Mouse (Mus musculus): Measurements from ENCODE around the gene Adamts20. TPM values are rescaled to one million over a fixed set of nuclear protein-coding genes. Genes with fewer than 3 reads are reported as not detected.

Gene Adamts20
- polyA plus RNA-seq, 1 experiment from 2014 or later: 0.33 TPM

DNA sequence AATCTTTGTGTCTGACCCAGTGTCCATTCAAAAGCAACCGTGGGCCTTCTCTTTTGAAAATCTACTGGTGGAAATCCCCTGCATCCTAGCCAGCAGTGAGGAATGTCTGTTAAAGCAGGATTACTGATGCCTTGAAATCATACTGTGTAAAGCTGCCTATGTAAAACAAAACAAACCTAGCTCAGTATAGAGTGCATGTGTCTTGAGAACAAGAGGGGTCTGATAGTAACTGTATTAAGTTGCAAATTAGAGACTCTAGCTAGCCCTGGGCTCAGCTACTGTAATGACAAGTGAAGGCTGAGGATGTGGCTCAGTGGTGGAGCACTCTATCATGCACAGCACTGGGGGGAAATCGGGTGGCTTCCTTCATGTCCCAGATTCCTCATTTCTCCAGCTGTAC is 22.2 kb downstream of the Adamts20 start:
- Histone ChIP-seq H3K27ac (no peak overlapping the region), H3K4me1 (0 out of 2 replicates have a peak, but pooled peaks cover 6% of the 10 kb centered on the region), H3K4me3 (no peak overlapping the region), H3K9me3 (replicated peaks) (no peaks in the 10 kb centered on the region), H3K9ac (no peak overlapping the region), H3K36me3 (no peaks in the 10 kb centered on the region), H3K4me2 (no peak overlapping the region), H3K27me3 (replicated peaks) (no peaks in the 10 kb centered on the region)
- no peak for ATAC-seq
- WGBS (ENCODE audit: insufficient replicate concordance): 56% methylated on average over 2 of the region's 2 CpGs

DNA sequence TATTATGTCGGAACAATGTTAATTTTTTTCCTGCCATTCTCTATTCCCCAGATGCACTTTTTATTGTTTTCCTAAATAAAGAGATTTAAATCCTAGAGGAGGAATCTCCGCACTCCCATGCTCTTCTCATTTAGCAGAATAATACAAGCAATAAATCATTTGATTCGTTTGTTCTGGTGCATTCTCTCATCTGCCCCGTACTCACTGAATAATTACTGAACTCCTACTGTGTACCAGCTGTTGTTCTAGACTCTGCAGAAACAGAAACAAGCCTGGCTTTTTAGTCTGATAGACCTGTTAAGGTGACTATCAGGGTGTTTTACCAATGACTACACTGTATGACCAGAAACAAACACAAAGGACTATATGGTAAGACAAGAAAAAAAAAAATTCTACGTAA is 29.7 kb downstream of the Adamts20 start:
- Histone ChIP-seq H3K4me3 (no peak overlapping the region), H3K9me3 (replicated peaks) (no peaks in the 10 kb centered on the region), H3K4me1 (no peaks in the 10 kb centered on the region), H3K4me2 (no peak overlapping the region), H3K27ac (no peak overlapping the region), H3K36me3 (no peaks in the 10 kb centered on the region), H3K9ac (no peak overlapping the region), H3K27me3 (replicated peaks) (no peaks in the 10 kb centered on the region)
- ATAC-seq: no peak
- whole genome bisulfite sequencing (ENCODE audit: insufficient replicate concordance): 75% methylated on average over 5 of the region's 5 CpGs

- Histone ChIP-seq H3K27ac (no peak overlapping the region), H3K9ac (no peak overlapping the region), H3K27me3 (replicated peaks) (no peaks in the 10 kb centered on the region), H3K4me3 (no peak overlapping the region), H3K4me1 (no peaks in the 10 kb centered on the region), H3K4me2 (no peak overlapping the region), H3K36me3 (no peaks in the 10 kb centered on the region), H3K9me3 (replicated peaks) (no peaks in the 10 kb centered on the region)
- no peak for ATAC-seq
- WGBS (ENCODE audit: insufficient replicate concordance): 68% methylated on average over 14 of the region's 14 CpGs
Observed at GRCm38 (mm10) chr15:94430681-94431405, 34.4 kb downstream of the Adamts20 start.

- WGBS (ENCODE audit: insufficient replicate concordance): 69% methylated on average over 4 of the region's 4 CpGs
- Histone ChIP-seq H3K9me3 (replicated peaks) (no peaks in the 10 kb centered on the region), H3K4me2 (no peak overlapping the region), H3K4me3 (no peak overlapping the region), H3K27me3 (replicated peaks) (no peaks in the 10 kb centered on the region), H3K27ac (no peak overlapping the region), H3K4me1 (no peaks in the 10 kb centered on the region), H3K36me3 (no peaks in the 10 kb centered on the region), H3K9ac (no peak overlapping the region)
- no peak for ATAC-seq
Observed at GRCm38 (mm10) chr15:94428726-94429125, 36.5 kb downstream of the Adamts20 start.

DNA sequence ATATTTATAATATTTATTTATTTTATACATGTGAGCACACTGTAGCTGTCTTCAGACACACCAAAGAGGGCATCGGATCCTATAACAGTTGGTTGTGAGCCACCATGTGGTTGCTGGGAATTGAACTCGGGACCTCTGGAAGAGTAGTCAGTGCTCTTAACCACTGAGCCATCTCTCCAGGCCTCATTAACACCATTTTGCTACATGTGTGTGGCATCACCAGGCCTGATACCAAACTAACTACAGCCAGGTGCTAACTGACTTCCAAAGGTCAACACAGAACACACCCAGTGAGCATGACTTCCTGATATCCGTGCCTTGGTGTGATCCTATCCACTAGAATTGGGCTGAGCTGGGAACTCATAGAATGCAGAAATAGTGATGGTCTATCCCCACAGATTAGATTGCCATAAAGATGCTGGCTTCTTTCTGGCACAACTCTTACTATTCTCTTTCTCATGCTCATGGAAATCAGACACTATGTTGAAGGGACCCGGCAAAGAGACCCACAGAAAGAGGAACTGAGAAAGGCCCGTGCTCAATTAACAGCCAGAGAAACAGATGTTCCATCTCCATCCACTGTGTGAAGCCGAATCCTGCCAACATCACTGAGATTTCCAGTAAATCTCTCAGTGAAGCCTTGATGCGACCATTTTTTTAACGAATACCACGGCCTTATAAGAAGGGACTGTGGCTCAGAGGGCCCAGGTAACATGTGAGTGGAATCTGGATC is 37.6 kb downstream of the Adamts20 start:
- ATAC-seq: no peak
- Histone ChIP-seq H3K4me1 (no peaks in the 10 kb centered on the region), H3K27me3 (replicated peaks) (no peaks in the 10 kb centered on the region), H3K9ac (no peak overlapping the region), H3K4me2 (no peak overlapping the region), H3K27ac (no peak overlapping the region), H3K36me3 (no peaks in the 10 kb centered on the region), H3K9me3 (replicated peaks) (no peaks in the 10 kb centered on the region), H3K4me3 (no peak overlapping the region)
- WGBS (ENCODE audit: insufficient replicate concordance): 66% methylated on average over 9 of the region's 9 CpGs

GRCm38 (mm10) chr15:94420526-94420925 is 44.7 kb downstream of the Adamts20 start:
- Histone ChIP-seq H3K36me3 (no peaks in the 10 kb centered on the region), H3K4me3 (no peak overlapping the region), H3K4me1 (no peaks in the 10 kb centered on the region), H3K4me2 (no peak overlapping the region), H3K9ac (no peak overlapping the region), H3K9me3 (replicated peaks) (no peaks in the 10 kb centered on the region), H3K27ac (no peak overlapping the region), H3K27me3 (replicated peaks) (no peaks in the 10 kb centered on the region)
- no peak for ATAC-seq
- WGBS (ENCODE audit: insufficient replicate concordance): 48% methylated on average over 6 of the region's 6 CpGs

DNA sequence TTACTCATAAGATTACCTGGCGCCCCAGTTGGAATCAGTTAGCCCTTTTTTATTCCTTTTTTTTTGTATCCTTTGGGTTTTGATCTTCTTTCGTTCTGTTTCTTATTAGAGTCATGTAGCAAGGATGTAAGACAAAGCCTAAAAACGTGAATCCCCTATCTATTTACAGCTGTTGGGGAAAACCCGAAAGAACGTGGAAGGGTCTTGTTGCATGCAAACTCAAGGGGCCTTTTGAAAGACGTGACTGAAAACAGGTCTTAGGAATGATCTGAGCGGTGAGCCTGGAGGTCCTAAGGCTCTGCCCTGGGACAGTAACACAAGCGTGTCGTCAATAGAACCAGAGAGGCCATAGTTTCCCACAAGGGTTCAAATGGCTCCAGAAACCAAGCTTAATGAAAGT is 46.1 kb downstream of the Adamts20 start:
- no peak overlapping the region for H3K4me3 ChIP-seq
- H3K9me3 ChIP-seq (replicated peaks): no peaks in the 10 kb centered on the region
- no peak overlapping the region for H3K27ac ChIP-seq
- H3K9ac ChIP-seq: no peak overlapping the region
- no peak for ATAC-seq
- H3K4me2 ChIP-seq: no peak overlapping the region
- no peaks in the 10 kb centered on the region for H3K27me3 ChIP-seq (replicated peaks)
- H3K4me1 ChIP-seq: no peaks in the 10 kb centered on the region
- 73% methylated on average over 9 of the region's 9 CpGs for WGBS (ENCODE audit: insufficient replicate concordance)
- no peaks in the 10 kb centered on the region for H3K36me3 ChIP-seq

- Histone ChIP-seq H3K36me3 (no peaks in the 10 kb centered on the region), H3K9ac (no peak overlapping the region), H3K4me2 (no peak overlapping the region), H3K9me3 (replicated peaks) (no peaks in the 10 kb centered on the region), H3K4me3 (no peak overlapping the region), H3K4me1 (no peaks in the 10 kb centered on the region), H3K27me3 (replicated peaks) (no peaks in the 10 kb centered on the region), H3K27ac (no peak overlapping the region)
- 74% methylated on average over 5 of the region's 5 CpGs for WGBS (ENCODE audit: insufficient replicate concordance)
- ATAC-seq: no peak
Observed at GRCm38 (mm10) chr15:94418427-94418826, 46.8 kb downstream of the Adamts20 start.

DNA sequence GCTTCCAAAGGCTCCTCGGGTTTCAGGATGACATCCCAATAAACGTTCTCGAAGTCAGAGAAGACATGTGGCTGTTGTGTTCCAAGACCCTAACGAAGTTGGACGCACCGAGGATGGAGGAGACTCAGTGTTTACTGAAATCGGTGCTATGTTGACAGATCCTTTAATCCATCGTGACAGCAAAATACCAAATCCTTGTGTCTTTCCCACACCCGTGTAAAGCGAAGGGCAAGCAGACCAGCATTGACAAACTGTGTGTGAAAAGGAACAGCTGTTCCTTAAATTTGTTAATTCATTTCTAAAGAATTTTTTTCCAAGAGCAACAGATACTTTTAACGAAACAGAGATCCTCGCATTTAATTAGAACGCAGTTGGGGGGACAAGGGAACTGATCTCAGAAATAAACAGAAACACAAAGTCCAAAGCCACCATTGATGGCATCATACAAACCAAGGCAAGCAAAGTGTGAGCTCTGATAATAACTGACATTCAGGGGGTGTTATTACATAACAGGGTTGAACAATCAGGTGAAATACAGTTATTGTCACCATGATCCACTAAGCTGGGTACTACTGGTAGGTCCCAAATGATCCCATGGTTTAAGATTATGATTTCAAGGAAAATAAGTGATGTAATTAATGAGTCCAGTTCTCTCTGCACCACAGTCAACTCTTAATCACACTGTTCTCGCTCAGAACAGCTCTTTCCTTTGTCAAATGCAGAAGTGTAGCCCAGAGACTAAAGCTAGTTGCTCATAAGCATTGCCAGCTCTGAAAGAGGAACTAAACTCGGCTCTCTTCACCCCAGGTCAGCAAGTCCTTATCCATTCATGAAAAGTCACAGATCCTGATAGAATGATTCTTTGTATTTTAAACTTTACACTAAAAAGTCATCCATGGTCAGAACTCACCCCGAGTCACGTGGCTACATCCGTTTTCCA is 47.7 kb downstream of the Adamts20 start:
- Histone ChIP-seq H3K27ac (no peak overlapping the region), H3K36me3 (no peaks in the 10 kb centered on the region), H3K9ac (no peak overlapping the region), H3K4me3 (no peak overlapping the region), H3K9me3 (replicated peaks) (no peaks in the 10 kb centered on the region), H3K4me1 (no peaks in the 10 kb centered on the region), H3K4me2 (no peak overlapping the region), H3K27me3 (replicated peaks) (no peaks in the 10 kb centered on the region)
- ATAC-seq: no peak
- 66% methylated on average over 18 of the region's 18 CpGs for WGBS (ENCODE audit: insufficient replicate concordance)

- H3K36me3 ChIP-seq: no peaks in the 10 kb centered on the region
- H3K9ac ChIP-seq: no peak overlapping the region
- H3K4me2 ChIP-seq: no peak overlapping the region
- WGBS (ENCODE audit: insufficient replicate concordance): 77% methylated on average over 7 of the region's 7 CpGs
- no peaks in the 10 kb centered on the region for H3K4me1 ChIP-seq
- H3K27me3 ChIP-seq (replicated peaks): peaks cover 15% of the 10 kb centered on the region
- no peak for ATAC-seq
- H3K9me3 ChIP-seq (replicated peaks): no peaks in the 10 kb centered on the region
- no peak overlapping the region for H3K27ac ChIP-seq
- no peak overlapping the region for H3K4me3 ChIP-seq
Observed at GRCm38 (mm10) chr15:94409832-94410231, 55.4 kb downstream of the Adamts20 start.

DNA sequence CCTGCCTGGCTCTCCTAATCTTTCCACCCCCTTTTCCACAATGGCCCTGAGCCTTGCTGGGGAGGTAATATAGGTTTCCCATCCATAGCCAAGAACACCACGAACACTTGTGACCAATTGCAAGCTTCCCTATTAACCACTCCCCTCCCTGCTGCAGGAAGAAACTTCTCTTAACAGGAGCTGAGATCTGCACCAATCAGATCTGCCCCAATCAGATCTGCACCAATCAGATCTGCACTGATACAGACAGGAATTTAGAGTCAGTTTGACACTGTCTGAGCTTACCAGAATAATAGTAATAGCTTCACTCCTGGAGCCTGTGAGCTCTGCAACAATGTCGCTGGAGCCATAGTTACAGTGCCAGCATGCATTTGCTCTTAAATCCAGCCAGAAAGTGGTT is 58.9 kb downstream of the Adamts20 start:
- H3K27me3 ChIP-seq (replicated peaks): peaks cover 50% of the 10 kb centered on the region
- H3K36me3 ChIP-seq: no peaks in the 10 kb centered on the region
- no peaks in the 10 kb centered on the region for H3K9me3 ChIP-seq (replicated peaks)
- H3K4me1 ChIP-seq: peaks cover 4% of the 10 kb centered on the region
- H3K4me3 ChIP-seq: no peak overlapping the region
- H3K9ac ChIP-seq: no peak overlapping the region
- no peak for ATAC-seq
- 25% methylated on average over 2 of the region's 2 CpGs for WGBS (ENCODE audit: insufficient replicate concordance)
- no peak overlapping the region for H3K4me2 ChIP-seq
- H3K27ac ChIP-seq: no peak overlapping the region

DNA sequence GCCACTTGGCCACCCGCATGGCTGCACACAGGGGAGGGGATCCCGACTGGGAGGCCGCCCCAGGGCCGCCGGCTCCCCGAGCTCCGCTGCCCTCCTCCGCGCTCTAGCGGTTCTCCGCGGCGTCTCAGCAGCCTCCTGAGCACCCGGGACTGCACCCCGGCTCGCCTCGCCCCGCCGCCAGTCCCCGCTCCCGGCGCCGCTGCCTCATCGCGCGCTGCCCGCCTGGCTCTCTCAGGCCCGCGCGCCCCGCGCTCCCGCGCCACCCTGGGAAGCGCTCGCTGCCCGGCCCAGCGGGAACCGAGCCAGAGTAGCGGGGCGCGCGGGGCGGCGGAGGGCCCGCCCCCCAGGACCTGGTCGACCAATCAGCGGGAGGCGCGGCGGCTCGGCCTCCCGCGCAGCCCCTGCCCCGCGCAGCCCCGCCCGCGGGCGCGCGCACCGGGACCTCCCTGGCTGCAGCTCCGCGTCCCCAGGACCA is 61.1 kb downstream of the Adamts20 start:
- H3K36me3 ChIP-seq: no peaks in the 10 kb centered on the region
- H3K9ac ChIP-seq: peak overlapping the region; percentile 46
- H3K4me2 ChIP-seq: peak overlapping the region; percentile 78
- peak overlapping the region; percentile 60 for H3K4me3 ChIP-seq
- H3K27me3 ChIP-seq (replicated peaks): peaks cover 52% of the 10 kb centered on the region
- WGBS (ENCODE audit: insufficient replicate concordance): 3% methylated on average over 62 of the region's 65 CpGs
- H3K4me1 ChIP-seq: peaks cover 4% of the 10 kb centered on the region
- ATAC-seq: peak; percentile 85
- H3K27ac ChIP-seq: no peak overlapping the region
- no peaks in the 10 kb centered on the region for H3K9me3 ChIP-seq (replicated peaks)

Data from liver, embryonic 12.5 days (tissue).